Mouse (Mus musculus) gastrocnemius, adult 18-20 months (tissue): ENCODE measurements around the gene Krtap6-1. TPM values are rescaled to one million over a fixed set of nuclear protein-coding genes. Genes with fewer than 3 reads are reported as not detected.
"Not testable (repeated sequence)": the region's sequence is repeated elsewhere in the genome, so short reads cannot be mapped to it uniquely, and the experiment has no call there.

ENCODE experiments used
- DNase-seq: peaks from one replicate; pipeline ENCODE4 v3.0.0; 2021; ENCODE audit warnings: low spot score
- long read RNA-seq, 2 experiments: library from polyadenylated mRNA; stranded (forward); transcript quantifications; one replicate each; pipeline ENCODE4 v2.0.0; 2021
- total RNA-seq, 2 experiments: library from RNA; stranded (reverse); gene quantifications; 2 replicates each; pipeline ENCODE4 v1.2.3; 2021

Gene Krtap6-1
- not detected for total RNA-seq
- long read RNA-seq, experiment 1: 0 reads
- long read RNA-seq, experiment 2: 0 reads

DNA sequence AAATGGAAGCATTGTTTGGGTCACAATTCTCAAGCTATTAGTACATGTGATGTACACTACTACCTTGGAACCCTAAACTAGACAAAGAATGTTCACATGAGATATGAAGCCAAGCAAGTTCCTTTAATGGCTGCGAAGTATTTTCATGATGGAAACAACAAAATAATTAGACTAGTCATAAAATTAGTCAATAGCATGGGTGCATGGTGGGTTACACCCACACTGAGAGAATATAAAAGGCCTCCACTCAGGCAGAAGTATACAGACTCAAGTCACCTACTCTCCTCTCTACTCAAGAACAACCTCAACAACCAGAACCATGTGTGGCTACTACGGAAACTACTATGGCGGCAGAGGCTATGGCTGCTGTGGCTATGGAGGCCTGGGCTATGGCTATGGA lies at the start of gene Krtap6-1:
Gene Krtap6-1, plus strand, starts transcription at position 301 of the 400 bp plus-strand sequence.
- DNase-seq: not testable (repeated sequence)

DNA sequence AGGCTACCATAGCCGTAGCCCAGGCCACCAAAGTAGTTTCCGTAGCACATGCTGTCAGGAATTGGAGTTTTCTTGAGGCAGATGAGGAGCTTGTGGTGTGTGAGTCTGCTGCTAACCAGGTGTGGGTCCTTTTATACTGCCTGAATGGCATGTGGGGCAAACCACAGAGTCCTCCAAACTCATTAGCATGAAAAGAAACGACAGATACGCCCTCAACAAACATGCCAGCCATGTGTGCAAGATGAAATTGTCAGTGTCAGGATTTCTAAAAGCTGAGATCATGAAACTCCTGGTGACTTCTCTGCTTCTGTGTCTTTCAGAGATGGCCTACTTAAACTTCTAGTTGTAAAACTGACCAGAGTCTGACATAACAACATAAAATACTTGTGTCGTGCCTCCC lies 20.8 kb upstream of the Krtap6-1 start, which contains the start of gene Krtap22-2:
Gene Krtap22-2, minus strand, starts transcription at position 101 of the 400 bp plus-strand sequence.
- no peak for DNase-seq

DNA sequence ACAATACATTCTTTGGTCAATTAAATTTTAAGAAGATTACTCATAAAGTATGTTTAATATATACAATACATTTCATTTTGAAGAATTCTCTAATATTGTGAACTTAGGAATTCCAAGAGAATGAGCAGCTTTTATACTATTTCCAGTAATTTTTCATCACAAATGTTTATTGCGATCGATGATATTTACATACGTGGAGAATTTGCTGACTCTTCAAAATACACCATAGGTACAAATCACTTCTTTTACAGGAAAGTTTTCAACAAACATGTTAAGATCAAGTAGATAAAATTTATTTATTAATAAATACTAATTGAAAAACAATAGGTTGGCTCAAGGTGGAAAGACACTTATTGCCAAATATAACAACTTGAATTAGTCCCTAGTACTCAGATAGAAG lies 17.5 kb upstream of the Krtap6-1 start:
- no peak for DNase-seq

DNA sequence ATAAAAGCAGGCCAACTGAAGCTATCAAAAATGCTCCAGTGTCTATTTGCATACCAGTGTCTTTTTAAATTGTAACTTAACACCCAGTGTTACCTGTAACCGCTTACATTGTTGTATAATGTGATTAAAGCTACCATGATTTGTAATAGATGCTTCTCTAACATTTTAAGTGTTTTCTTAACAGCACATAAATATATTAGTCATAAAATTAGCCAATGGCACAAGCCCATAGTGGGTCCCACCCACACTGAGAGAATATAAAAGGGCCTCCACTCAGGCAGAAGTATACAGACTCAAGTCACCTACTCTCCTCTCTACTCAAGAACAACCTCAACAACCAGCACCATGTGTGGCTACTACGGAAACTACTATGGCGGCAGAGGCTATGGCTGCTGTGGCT lies 16.5 kb upstream of the Krtap6-1 start, which contains the start of gene Gm10229:
Gene Gm10229, plus strand, starts transcription at position 301 of the 400 bp plus-strand sequence.
- DNase-seq: not testable (repeated sequence)

DNA sequence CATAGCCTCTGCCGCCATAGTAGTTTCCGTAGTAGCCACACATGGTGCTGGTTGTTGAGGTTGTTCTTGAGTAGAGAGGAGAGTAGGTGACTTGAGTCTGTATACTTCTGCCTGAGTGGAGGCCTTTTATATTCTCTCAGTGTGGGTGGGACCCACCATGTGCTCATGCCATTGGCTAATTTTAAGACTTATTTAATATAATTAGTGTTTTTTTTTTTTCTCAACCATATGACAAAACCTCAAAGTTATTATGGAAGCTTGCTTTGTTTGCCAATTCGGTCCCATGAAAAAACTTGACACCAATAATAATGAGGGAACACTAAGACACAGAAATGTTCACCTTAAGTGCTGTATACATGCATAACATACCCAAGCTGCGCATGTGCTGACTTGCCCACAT lies 9.9 kb downstream of the Krtap6-1 start, which contains the start of gene Gm10228:
Gene Gm10228, minus strand, starts transcription at position 101 of the 400 bp plus-strand sequence.
- not testable (repeated sequence) for DNase-seq

DNA sequence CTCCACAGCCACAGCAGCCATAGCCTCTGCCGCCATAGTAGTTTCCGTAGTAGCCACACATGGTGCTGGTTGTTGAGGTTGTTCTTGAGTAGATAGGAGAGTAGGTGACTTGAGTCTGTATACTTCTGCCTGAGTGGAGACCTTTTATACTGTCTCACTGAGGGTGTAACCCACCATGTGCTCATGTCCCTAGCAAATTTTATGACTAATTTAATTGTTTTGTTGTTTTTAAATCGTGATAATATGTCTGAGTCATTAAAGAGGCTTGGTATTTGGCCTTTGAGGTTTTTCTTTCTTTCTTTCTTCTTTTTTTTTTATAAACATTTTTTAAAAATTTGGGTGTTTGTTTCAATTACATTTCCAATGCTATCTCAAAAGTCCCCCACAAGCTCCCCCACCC lies 16.3 kb downstream of the Krtap6-1 start, which contains the start of gene Krtap6-5:
Gene Krtap6-5, minus strand, starts transcription at position 101 of the 400 bp plus-strand sequence.
- DNase-seq: no peak

DNA sequence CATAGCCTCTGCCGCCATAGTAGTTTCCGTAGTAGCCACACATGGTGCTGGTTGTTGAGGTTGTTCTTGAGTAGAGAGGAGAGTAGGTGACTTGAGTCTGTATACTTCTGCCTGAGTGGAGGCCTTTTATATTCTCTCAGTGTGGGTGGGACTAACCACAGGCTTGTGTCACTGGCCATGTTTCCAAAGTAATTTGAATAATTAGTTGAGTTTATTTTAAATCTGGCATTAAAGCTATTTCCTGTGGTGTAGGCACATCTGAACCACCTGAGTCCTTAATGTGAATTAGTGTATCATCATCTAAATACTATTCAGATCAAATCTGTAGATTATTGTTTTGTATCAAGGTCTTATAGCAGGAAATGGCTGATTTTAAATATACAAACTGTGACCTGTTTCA lies 32.4 kb downstream of the Krtap6-1 start, which contains the start of gene 1110025L11Rik:
Gene 1110025L11Rik, minus strand, starts transcription at position 101 of the 400 bp plus-strand sequence.
- DNase-seq: not testable (repeated sequence)

DNA sequence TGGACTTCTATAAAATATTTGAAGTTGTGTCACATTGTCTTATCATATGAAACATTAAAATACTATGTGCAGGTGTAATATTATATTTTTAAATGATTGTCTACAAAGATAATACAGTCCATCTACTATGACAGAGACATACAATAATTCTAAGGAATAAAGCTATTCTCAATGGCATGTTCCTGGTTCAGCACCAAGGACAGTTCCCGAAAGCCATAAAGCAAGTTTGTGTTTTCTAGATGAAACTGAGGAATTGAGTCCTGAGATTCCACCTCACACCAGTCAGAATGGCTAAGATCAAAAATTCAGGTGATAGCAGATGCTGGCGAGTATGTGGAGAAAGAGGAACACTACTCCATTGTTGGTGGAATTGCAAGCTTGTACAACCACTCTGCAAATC lies 39.5 kb downstream of the Krtap6-1 start:
- not testable (repeated sequence) for DNase-seq

Other genes with a start within 250 kb of the Krtap6-1 start
- gene Gm20741, start 219.5 kb upstream of the Krtap6-1 start, total RNA-seq: not detected
- under 1 TPM in 1 of 2 experiments, not detected in 1; 0.66 TPM for gene Krtap15, start 211.5 kb upstream of the Krtap6-1 start, total RNA-seq
- not detected for gene Krtap14, start 205.6 kb upstream of the Krtap6-1 start, total RNA-seq
- gene Krtap19-1, start 162.3 kb upstream of the Krtap6-1 start, total RNA-seq: not detected
- not detected for gene Krtap19-2, start 157.4 kb upstream of the Krtap6-1 start, total RNA-seq
- not detected for gene Krtap19-3, start 153.7 kb upstream of the Krtap6-1 start, total RNA-seq
- gene Krtap19-4, start 146.6 kb upstream of the Krtap6-1 start, total RNA-seq: not detected
- under 1 TPM in 1 of 2 experiments, not detected in 1; 0.53 TPM for gene Krtap19-5, start 135.2 kb upstream of the Krtap6-1 start, total RNA-seq
- not detected for gene Krtap19-9b, start 99.4 kb upstream of the Krtap6-1 start, total RNA-seq
- not detected for gene Krtap16-3, start 68.8 kb upstream of the Krtap6-1 start, total RNA-seq
- gene Krtap22-2, start 20.9 kb upstream of the Krtap6-1 start, total RNA-seq: not detected
- not detected for gene Gm10229, start 16.4 kb upstream of the Krtap6-1 start, total RNA-seq
- not detected for gene Gm10228, start 9.8 kb downstream of the Krtap6-1 start, total RNA-seq
- not detected for gene Krtap6-5, start 16.2 kb downstream of the Krtap6-1 start, total RNA-seq
- gene 1110025L11Rik, start 32.3 kb downstream of the Krtap6-1 start, total RNA-seq: not detected
- not detected for gene Krtap6-3, start 52.3 kb downstream of the Krtap6-1 start, total RNA-seq
- gene Gm6358, start 109.2 kb downstream of the Krtap6-1 start, total RNA-seq: not detected
- not detected for gene Gm10061, start 119.4 kb downstream of the Krtap6-1 start, total RNA-seq
- gene Gm9789, start 126.3 kb downstream of the Krtap6-1 start, total RNA-seq: not detected
- gene Gm7735, start 137.8 kb downstream of the Krtap6-1 start, total RNA-seq: not detected
- gene 1110057P08Rik, start 143.0 kb downstream of the Krtap6-1 start, total RNA-seq: not detected
- not detected for gene Krtap20-2, start 174.2 kb downstream of the Krtap6-1 start, total RNA-seq